Mouse (Mus musculus) urinary bladder, adult 18-20 months (tissue): ENCODE results near the gene Snai1.

Experiments
- DNase-seq, 2 experiments: peaks; one replicate each; pipeline ENCODE4 v3.0.0; 2022; ENCODE audit warnings: low spot score in 2 of 2, mixed read lengths in 2 of 2

The Snai1 gene

DNA sequence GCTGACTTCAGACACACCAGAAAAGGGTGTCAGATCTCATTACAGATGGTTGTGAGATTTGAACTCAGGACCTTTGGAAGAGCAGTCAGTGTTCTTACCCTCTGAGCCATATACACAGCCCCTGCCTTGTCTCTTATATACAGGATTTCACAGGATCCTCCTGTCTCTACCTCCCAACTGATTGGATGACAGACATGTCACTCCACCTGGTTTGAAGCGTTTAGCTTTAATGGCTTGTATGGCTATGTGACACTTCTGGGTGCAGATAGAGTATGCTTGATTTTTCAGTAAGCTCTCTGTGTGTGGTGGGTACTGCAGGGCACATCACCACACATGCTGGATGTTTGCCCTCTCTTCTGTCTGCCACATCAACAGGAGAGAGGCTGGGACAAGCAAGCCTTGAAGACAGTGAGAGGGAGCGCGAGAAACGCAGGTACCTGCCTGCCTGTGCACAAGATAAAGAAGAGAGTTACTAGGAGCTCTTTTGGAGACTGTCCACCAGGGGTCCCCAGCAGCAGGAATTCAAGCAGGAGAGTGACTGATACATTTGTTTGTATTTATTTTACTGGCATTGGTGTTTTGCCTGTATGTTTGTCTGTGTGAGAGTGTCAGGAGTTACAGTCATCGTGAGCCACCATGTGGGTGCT, 18.3 kb upstream of the Snai1 start:
- no peak for DNase-seq

DNA sequence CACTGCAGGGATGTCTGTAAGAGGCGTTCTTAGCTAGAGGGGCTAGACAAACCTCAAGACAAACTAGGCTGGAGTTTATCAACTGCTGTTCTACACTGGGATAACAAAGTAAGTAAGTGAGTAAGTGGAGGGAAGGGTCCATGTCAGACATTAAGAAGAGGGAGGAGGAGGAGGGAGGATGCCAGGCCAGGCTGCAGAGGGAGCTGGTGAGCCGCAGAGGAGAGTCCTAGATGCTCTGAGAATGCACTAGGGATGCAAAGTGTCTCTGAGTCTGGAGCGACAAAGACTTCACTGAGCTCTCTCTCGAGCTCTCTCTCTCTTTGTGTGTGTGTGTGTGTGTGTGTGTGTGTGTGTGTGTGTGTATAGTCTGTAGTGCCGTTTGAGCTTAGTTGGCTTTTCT, 9.7 kb upstream of the Snai1 start:
- no peak for DNase-seq

DNA sequence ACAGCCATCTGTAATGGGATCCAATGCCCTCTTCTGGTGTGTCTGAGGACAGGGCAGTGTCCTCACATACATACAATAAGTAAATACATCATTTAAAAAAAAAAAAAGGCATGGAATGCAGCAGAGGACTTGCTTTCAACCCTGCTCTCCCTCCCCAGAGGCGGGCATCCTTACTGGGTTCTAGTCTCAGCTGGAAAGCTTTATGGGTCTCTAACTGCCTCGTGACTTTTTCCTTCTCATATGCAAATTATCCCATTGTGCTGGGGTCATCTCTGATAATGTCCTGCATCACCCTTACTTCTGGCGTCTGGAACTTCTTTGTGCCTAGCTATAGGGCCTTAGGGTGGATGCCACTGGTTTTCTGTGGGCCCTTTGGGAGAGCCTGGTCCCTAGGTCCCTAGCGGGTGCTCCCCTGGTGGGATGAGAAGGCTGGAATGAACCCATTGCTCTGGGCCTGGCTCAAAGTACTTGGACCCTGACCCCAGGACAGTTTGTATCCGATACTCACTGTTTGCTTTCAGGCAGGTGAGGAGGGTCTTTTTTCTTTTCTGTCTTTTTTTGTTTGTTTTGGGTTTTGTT, 8.0 kb upstream of the Snai1 start:
- DNase-seq, result no peak

DNA sequence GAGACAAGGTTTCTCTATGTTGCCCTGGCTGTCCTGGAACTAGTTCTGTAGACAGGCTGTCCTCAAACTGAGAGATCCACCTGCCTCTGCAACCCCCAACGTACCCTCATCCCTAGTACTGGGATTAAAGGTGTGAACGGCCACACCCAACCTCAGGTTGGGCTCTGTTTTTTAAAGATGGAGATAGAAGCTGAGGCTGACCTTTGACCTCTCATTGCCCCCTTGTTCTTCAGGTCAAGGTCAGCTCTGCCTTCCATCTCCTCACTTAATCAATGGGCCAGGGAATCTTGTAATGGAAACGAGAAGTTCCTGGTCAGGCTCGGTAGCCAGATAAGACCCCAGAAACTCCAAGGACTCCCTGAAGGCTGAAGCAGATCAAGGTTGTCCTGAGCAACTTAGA, 7.5 kb upstream of the Snai1 start:
- no peak for DNase-seq

DNA sequence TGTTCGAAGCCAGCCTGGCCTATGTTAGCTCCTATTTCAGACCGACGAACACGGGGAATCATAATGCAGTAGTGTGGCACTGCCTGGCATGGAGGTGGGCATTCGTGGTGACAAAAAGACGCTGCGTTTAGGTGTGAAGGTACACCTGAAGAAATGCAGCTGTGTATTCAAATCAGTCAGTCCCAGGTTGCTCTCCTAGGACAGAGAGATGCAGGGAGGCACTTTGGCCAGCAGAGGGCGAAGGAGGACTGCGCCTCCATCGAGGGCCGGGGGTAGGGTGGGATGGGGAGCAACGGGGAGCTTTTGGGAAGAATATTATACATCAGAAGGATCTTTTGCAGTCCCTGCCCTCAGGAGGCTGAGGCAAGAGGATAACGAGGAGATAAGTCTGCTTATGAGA, 5.9 kb upstream of the Snai1 start:
- no peak for DNase-seq

DNA sequence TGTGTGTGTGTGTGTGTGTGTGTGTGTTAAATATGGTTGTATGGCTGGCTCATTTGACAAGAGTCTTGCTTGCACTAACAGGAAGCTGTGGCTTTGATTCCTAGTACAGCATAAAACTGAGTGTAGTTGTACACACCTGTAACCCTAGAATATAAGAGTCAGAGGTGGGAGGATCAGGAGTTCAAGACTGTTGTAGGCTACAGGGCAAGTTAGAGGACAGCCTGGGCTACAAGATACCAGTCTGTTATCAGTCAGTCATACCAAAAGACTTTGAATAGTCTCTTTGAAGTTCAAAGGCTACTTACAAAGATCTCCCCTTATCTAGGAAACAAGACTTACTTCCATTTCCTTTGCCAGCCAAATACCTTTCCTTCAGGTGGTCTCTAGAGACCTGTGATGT, 4.1 kb upstream of the Snai1 start:
- DNase-seq, result no peak

DNA sequence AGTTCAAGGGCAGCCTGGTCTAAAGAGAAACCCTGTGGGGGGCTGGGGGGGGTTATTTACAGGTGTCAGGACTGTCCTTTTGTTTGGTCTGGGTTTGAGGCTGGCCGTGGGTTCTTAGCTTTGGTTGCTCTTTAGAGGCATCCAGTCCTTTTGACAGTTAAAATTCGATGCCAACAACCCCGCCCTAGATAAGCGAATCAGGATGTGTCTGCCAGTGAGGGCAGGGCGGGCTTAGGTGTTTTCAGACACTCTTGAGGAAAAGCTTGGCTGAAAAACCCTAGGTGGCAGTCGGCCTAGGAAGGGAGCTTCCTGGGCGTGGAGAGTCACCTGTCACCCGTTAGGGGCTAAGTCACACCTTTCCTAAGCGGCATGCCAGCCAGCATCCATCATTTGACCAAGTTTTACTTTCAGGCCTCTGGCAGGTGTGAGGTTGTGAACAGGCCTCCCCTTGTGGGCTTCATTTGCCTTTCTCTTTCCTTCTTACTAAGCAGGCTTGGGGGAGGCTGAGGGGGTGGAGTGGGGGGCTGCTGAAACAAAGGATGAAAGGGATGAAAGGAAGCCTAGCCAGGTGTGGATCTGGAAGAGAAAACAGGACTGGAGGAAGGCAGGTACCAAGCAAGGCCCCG, 1.6 kb upstream of the Snai1 start:
- DNase-seq, result no peak

DNA sequence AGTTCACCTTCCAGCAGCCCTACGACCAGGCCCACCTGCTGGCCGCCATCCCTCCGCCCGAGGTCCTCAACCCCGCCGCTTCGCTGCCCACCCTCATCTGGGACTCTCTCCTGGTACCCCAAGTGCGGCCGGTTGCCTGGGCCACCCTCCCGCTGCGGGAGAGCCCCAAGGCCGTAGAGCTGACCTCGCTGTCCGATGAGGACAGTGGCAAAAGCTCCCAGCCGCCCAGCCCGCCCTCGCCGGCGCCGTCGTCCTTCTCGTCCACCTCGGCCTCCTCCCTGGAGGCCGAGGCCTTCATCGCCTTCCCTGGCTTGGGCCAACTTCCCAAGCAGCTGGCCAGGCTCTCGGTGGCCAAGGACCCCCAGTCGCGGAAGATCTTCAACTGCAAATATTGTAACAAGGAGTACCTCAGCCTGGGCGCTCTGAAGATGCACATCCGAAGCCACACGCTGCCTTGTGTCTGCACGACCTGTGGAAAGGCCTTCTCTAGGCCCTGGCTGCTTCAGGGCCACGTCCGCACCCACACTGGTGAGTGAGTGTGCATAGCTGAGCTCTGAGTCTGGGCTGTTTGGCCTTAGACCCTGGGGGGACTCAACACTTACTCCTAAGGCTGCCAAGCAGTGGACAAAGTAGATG, 794 bp downstream of the Snai1 start:
- DNase-seq, result no peak

DNA sequence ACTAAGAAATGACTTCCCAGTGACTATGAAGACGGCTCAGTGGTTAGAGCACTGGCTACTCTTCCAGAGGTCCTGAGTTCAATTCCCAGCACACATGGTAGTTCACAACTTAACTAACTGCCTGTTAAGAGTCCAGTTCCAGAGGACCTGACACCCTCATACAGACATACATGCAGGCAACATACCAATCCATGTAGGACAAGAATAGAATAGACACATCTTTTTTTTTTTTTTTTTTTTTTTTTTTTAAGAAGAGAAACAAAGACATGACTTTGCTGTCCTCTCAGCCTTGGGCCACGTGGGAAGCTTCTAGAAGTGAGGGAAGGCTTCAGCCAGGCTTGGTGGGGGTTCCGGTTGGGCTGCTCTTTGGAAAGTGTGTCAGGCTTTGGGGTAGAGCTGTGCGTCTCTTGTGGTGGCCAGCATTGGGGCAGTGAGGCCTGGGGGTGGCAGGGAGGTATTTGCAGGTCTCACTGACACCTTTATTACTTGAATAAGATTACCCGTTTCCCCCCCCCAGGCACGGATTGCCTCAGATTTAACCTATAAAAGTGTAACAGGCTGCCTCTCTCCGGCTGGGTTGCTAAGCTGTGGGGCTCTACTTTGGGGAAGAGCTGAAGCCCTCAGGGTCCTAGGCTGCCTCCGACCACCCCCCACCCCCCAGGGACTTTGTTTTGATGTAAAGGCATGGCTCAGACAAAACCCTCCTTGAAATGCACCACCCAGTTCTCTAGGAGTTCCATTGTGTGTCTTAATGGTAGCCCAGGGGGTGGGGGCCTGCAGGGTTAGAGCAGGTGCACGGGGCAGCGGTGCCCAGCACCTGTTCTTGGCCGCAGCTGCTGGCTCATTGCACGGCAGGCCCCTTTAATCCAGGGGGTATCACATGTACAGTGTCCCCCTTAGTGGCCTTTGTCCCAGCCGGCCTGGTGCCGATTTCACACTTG, 1.8 kb downstream of the Snai1 start:
- no peak for DNase-seq

DNA sequence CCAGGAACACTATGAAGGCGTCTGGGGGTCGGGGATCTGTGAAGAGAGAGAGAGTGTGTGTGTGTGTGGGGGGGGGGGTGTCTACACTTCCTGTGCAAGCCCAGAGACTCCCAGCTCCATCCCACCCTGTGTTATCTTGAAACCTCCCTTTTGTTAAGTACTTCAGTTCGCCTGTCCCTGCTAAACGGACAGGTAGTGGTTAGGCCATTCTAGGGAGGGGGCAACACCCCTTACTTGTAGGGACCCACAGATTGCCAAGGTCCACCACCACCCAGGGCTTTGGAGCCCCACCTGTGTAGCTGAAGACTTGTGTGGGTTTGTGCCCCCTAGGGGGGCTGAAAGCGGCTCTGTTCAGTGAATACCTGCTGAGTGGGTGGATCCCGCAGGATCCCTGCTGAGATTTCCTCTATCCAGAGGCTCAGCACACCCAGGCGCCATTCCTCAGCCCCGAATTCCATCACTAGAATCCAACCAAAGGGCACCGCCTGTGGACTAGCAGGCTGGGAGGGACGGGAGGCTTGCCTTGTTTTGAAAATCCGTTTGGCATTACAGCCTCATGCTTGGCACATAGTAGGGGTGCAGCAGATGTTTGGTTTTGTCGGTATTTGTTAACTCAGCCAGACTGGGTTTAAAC, 2.6 kb downstream of the Snai1 start:
- no peak for DNase-seq

DNA sequence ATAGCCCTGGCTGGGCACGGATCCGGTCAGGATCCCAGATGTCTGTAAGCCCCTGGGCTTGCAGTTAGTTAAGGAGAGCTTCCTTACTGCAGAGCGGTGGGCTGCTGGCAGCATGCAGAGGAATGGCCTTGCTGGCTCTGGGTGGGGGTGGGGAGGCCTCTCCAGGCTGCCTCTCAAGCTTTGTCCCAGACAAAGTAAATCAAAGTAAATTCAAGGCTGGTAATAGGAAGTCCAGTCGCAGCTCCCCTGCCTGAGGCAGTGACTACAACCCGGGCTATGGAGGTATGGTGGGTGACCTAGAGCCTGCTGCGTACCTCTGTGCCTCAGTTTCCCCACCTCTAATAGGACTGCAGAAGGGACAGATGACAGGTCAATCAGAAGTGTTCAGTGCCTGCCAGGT, 3.3 kb downstream of the Snai1 start:
- DNase-seq, result no peak

DNA sequence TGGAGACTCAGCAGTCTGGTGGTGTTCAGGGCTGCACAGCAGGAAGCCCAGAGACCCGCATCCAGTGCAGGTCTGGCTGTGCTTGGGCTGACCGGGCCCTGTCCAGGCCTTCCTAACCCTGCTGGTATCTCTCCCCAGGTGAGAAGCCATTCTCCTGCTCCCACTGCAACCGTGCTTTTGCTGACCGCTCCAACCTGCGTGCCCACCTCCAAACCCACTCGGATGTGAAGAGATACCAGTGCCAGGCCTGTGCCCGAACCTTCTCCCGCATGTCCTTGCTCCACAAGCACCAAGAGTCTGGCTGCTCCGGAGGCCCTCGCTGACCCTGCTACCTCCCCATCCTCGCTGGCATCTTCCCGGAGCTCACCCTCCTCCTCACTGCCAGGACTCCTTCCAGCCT, 3.8 kb downstream of the Snai1 start:
- no peak for DNase-seq

DNA sequence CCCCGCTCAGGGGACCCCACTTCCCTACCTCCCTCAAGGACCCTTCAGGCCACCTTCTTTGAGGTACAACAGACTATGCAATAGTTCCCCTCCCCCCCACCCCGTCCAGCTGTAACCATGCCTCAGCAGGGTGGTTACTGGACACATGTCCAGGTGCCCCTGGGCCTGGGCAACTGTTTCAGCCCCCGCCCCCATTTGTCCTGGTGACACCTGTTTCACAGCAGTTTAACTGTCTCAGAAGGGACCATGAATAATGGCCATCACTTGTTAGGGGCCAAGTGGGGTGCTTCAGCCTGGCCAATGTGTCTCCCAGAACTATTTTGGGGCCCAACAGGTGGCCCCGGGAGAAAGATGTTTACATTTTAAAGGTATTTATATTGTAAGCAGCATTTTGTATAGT, 4.4 kb downstream of the Snai1 start:
- DNase-seq, result no peak

DNA sequence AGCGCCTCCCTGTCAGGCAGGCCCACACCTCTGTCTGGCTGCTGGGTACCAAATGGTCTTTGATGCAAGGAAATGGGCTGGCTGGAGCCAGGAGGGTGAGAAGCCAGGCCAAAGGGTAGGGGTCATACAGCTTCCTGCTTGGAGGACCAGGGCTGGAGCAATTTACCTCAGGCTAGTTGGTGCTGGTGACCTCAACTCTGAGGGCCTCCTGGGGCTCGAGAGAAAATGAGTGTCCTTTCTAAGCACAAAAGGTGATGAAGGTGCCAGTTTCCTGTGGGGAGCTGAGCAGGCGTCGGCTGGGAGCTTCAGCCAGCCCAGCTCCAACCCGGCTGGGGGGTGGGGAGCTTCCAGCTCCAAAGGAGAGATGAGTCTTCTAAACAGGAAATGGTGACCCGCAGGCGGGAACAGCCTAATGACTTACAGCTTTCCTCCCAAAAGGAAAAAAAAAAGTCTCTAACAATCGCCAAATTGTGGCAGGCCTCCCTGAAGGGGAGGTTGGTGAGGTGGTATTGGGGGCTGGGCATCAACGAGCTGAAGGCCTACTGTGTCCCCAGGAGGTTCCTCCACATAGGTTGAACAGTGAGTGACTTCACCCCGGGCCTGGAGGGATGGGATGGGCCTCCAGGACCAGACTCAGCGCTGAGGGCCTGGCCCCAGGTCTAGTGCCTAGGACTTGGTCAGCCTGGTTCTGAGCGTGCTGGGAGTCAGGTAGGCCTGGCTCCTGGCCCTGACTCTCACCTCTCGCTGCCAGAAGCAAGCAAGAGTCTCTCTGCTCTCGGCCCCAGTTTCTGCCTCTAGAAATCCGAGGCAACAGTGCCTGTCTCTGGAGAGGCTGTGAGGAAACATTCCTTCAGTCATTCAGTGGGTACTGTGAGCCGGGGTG, 5.4 kb downstream of the Snai1 start:
- DNase-seq, result no peak

DNA sequence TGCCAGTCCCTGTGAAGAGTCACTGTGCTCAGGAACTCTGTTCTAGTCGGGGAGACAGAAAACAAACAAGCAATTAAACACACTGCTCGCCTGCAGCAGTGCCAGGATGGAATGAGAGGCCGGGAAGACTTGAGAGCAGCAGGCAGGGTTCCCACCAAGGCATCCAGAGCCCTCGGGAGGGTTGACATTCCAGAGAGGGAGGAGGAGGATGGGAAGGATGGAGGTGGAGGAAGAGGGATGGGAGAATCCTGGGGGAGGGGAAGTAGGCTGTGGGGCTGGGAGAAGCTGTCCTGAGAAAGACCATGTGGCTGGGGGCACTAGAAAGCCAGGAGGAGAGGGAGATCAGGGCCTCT, 6.0 kb downstream of the Snai1 start:
- DNase-seq, result no peak

DNA sequence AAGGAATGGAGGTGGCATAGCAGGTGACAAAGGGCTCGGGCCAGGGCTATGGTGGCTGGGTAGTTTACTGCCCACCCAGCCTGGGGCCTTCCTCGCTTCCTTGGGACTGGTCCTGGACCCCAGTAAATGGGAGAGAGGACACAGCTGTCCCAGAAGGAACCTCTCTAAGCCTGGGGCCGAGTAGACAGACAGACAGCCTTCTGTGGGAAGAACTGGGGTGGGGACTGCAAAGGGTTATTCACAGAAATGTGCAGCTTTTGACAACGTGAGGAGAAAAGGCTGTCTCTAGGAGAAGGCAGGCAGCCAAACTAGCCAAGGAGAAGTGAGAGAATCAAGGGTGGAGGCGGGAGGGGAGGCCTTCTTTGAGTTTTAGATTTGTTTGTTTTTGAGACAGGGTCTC, 6.5 kb downstream of the Snai1 start:
- no peak for DNase-seq

DNA sequence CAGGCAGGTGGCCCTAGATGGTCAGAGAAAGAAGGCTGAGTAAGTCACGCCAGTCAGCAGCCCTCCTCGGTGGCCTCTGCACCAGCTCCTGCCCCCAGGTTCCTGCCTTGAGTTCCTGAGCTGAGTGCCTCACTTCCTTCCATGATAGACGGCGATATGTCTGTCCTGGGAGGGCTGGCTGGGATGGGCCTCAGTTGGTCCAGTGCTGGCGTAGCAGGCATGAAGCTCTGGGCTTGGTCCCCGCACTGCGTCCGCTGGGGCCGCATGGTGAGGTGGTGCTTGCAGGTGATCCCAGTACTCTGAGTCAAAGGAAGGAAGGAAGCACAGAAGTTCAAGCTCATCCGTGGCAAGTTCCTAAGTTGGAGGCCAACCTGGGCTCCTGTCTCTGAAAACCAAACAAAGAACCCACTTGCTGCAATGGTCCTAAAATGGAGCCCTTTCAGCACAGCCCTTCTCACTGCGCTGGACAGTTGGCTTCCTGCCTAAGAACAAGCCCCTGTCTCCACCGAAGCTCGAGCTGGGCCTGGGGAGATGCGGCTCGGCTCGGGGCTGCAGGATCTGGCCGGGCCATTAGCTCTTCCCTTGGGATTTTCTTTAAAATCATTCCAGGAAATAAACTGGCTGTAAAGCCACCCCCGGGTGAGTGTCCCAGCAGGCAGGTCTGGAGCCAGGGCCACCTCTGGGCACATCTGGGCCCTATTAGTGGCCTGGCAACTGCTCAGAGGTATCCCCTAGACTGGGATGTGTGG, 8.6 kb downstream of the Snai1 start:
- no peak for DNase-seq

DNA sequence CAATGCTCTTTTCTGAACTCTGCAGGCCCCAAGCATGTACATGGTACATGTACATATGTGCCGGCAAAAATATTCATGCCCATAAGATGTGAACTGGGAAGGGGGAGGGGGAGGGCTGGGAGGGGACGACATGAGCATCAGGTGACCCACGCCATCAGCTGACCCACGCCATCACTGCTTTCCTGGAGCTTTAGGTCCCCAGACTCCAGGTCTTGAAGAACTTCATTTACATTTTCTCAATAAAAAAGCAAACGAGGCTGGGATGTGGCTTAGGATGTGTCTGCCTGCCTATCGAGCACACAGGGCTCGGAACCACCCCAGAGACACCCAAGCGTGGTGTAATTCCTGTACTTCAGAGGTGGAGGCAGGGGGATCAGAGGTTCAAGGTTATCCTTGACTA, 9.4 kb downstream of the Snai1 start:
- no peak for DNase-seq

DNA sequence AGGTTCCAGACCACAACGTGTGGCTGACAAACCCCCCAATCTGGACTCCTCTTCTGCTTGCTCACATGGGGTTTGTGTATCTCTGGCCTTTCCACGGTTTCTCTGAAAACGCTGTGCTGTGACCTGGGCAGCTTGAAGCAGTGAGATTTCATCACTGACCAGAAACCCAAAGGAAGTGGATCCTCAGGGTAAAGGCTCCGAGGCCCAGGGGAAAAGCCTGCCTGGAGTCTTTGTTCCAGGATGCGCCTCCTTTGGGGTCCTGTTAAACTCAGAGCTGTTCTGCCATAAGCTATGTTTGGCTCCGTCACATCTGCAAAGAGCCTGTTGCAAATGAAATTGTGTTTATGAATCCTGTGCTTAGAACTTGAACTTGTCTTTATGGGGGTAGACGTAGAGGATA, 11.0 kb downstream of the Snai1 start:
- DNase-seq, result no peak

DNA sequence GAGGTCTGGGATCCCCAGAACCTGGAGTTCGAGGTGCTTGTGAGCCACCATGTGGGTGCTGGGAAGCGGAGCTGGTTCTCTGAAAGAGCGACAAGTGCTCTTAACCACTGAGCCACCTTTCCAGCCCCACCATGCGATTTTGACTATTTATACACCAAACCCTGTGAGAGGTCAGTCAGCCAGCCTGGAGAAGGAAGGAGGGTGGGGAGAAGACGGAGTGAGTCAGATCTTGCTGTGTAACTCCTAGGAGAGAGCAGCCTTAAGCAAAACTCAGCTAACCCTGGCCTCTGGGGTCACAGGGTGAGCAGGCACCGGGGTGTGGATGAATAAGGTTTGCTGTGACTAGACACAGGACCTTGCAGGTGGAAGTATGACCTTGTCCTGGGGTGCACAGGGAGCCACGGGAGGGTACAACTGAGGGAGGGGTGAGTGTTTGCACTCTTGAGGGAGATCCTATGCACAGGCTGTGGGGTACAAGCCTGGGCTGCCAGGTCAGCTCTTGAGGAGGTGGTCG, 12.4 kb downstream of the Snai1 start:
- no peak for DNase-seq
